Mouse (Mus musculus): ENCODE data around the gene Dlg2.

Gene Dlg2

DNA sequence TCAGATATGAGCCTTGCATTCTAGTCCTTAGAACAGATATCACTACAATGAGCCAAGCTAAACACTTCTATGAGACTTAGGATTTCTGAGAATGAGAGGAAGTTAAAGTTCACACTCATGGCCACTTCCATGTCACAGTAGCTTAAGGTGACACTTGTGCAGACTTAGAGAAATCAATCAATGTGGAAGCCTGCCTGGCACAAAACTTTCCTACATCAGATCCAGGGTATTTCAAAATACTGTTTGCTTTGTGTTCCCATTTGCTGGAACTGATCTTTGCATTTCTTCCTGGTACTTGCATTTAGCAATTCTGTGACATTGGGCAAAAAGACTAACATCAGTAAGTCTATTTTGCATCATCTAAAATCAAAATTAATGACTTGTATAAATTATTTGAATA is 1091.0 kb downstream of the Dlg2 start:
- DNase-seq (ENCODE audit: low read depth, low spot score) = no peak

DNA sequence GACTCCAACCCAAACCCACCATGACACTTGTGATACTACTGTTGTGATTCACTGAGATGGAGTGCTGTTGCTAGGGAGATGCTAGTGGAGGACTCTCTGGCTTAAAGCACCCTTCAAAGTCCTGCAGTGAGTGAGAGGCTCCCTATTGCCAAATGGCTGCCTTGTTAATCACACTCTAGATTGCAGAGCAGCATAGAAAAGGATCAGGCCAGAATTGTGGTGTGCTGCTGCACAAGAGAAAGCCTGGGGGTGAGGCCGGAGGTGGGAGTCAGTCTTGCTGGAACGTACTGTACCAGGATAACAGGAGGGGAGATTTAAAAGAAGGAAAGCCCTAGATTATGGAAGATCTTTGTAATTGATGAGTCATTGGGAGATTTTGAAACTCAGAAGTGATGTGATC is 1094.5 kb downstream of the Dlg2 start:
- peak; percentile 45 for DNase-seq (ENCODE audit: low read depth, low spot score)

DNA sequence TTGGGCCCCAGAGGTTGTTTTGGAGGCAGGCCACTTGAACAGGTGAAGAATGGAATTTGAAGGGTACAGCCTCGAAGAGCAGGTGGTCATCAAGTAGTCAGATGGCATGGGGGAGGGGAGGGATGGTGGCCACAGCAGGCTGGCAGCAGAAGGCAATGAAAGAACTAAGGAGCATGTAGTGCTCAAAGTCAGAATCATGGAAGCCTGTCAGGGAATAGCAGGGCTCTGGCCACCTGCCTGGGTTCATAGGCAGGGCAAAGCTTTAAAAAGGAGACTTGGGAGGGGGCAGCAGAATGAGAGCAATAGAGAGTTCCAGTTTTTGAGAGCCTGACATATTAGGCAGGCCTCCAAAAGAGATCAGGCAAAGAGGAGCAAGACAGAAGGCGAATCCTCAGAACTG is 1096.2 kb downstream of the Dlg2 start:
- DNase-seq (ENCODE audit: low read depth, low spot score) = peak; percentile 96

DNA sequence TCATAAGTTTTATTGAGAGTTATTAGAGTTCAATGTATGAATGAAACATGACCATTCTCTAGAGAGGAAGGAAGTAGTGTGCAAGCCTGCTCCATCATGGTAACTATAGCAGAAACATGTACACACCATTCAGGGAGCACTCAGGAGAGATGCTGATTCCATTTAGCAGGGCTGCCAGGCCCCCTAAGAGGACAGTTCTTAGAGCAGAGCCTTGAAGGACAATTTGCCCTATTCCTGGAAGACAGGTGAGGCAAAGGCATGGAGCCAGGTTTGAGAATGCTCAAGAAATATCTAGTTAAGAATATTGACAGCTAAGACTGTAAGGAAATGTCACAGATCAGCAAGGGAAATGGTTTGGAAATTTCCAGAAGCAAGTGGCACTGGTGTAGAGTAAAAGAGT is 1096.8 kb downstream of the Dlg2 start:
- DNase-seq (ENCODE audit: low read depth, low spot score) = no peak

DNA sequence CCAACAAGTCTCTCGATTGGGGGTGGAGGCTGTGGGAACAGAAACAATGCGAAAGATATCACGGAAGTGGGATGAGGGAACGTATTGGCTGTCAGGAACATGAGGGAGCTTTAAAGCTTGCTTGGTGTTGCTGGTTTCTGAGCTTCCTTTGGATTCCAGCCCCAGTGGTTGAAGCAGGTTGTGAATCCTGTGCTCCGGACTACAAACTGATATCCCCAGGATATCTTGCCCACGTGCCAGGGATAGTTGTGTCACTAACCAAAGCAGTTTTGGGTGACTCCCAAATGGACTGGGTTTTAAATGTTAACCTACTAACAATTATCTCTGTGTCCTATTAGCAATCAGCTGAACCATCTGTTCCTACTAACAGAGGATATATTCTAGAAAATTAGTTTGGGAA is 1099.7 kb downstream of the Dlg2 start:
- peak; percentile 73 for DNase-seq (ENCODE audit: low read depth, low spot score)

DNA sequence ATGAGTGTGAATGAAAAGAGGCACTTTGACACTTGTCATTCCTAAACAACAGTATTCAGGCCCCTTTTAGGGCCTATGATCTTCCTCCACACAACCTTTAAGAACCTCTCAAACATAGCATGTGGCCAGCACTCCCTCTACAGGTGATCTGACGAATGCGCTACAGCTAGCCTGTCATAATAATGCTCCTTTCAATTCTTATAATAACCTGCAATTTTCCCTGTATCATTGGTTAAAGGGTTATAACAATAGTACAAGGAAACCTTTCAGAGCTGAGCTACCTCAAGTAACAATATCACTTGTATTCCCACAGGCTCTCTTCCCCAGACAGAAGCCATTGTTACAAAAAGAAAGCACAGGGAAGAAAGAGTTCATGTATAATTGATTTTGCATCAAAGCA is 1105.7 kb downstream of the Dlg2 start:
- DNase-seq (ENCODE audit: low read depth, low spot score) = peak; percentile 50

DNA sequence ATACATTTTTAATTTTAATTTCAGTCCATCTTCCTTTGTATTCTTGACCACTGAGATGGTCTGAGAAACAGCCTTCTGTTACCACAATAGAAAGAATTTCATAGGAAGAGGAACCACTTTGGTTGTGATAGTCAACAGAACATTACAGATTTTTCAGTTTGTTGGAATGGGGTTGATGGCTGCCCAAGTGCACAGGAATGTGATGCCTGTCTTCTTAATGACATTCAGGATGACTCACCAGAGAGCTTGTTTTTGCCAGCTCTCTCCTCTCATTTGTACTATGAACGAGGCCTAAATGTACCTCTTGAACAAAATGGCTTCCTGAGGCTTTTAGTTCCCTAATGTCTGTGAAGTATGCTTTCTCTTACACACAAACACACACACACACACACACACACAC is 1107.1 kb downstream of the Dlg2 start:
- peak; percentile 59 for DNase-seq (ENCODE audit: low read depth, low spot score)

DNA sequence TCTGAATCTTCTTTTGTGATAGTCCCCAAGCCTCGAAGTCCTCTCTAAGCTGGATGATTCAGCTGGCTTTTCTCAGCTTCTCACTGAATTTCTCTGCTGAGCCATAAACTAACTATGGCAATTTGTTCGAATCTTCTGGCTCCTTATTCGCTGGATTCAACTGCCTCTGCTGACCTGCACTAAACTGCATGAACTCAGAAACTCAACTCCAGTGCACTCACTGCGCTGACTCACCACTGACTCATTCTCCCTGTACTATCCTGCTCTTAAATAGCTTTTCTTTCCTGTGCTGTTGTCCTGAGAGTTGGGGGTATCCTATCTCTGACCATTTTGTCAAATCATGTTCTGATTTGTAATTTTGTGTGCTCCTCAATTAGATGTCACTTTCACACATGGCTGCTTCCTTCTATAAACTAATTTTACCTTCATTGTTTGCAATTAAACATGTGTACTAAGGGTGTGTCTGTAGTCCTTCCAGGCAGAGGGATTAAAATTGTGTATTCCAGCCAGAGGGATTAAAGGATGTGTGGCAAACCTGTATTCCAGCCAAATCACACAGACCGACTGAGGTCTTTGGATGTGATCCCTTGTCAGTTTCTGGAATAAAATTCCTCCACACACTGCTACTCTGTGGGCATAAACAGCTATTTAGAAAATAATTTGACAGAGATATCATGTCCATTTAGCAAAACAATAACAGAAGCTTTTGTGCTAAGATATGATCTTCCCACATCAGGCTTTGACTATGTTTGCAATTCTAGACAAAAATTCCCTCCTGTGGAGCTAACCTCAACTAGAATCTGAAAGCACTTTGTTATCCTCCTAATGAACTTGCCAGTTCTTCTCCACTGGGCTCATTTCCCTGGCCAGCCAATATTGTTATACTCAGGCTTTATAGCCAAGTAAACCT is 1115.0 kb downstream of the Dlg2 start:
- DNase-seq (ENCODE audit: low read depth, low spot score) = peak; percentile 83

DNA sequence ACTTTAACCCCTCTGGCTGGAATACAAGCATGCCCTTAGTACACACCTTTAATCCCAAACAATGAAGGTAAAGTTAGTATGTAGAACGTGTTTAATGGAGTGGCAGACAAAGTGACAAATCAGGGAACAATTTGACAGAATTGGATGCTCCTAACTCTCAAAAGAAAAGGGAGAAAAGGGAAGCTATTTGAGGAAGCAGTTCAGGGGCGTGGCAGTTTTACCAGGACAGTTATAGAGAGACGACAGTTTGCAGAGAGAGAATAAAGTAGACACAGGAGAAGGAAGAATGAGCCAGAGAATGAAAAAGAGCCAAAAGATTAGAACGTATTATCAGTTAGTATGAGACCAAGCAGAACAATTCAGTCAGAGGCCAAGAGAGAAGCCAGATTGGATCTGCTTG is 1122.1 kb downstream of the Dlg2 start:
- no peak for DNase-seq (ENCODE audit: low read depth, low spot score)

DNA sequence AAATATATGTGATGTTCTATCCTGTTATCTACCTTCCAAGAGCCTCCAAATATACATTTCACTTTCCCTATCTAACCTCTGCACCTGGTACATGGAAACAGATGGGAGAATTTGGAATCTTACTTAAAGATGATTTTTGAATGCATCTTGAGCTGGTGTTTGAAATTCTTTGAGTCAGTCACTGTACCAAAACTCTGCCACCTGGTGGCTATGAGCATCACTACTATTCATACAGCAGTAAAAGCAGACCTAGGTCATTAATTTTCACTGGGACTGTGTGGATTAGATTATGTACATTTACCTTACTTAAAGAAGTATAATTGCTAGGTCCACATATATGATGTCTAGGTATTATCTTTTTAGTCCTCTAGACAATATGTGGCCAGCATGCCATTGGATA is 1124.8 kb downstream of the Dlg2 start:
- DNase-seq (ENCODE audit: low read depth, low spot score) = peak; percentile 52

DNA sequence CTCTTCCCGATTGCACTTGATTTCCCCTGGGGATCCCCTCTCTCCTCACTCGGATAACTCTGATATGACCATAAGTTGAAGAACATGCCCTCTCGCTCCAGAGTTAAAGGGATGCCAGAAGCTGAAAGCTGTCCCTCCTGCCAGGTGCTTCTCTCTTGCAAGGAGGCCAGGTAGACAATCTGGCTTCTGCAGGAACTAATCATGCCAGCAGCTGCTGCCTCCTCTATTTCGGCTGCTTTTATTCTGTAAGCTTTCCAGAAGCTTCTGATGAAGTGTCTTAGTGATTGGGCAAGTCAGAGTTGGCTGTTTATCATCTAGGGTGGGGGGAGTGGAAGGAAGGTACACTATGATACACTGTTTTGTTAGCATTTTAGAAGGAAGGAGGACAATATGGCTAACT is 1127.1 kb downstream of the Dlg2 start:
- peak; percentile 50 for DNase-seq (ENCODE audit: low read depth, low spot score)

DNA sequence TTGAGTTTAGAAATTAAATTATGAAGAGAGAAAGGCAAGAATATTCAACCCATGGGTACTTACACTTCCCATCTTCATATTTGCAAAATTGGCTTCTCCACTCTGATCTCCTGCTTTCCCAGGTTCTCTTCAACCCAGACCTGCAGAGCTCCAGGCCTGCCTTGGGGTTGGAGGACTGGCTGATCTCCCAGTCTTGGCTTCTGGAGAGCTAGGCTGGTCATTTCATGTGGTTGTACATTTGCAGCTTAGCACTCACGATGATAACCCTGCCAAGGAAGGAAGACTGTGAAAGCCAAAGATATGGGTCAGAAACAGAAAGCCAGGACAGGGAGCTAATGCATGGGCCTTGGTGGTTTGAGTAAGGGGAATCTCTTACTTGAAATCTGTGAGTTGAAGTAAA is 1176.6 kb downstream of the Dlg2 start:
- peak; percentile 41 for DNase-seq (ENCODE audit: low read depth, low spot score)

DNA sequence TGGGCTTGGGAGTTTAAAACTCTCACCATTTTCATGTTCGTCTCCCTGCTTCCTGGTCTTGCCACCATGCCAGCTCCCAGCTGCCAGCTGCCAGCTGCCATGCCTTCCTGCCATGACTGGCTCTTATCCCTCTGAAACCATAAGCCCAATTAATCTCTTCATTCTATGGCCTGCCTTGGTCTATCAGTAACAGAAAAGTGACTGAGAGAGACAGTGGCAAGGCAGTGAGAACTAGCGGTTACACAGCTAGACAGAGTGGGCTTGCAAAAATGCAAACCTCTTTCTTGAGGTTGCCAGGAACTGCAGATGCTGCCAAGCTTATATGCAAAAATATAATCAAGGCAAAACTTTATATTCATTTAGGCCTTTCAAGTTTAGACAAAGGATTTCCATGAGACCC is 1183.0 kb downstream of the Dlg2 start:
- DNase-seq (ENCODE audit: low read depth, low spot score) = peak; percentile 15

DNA sequence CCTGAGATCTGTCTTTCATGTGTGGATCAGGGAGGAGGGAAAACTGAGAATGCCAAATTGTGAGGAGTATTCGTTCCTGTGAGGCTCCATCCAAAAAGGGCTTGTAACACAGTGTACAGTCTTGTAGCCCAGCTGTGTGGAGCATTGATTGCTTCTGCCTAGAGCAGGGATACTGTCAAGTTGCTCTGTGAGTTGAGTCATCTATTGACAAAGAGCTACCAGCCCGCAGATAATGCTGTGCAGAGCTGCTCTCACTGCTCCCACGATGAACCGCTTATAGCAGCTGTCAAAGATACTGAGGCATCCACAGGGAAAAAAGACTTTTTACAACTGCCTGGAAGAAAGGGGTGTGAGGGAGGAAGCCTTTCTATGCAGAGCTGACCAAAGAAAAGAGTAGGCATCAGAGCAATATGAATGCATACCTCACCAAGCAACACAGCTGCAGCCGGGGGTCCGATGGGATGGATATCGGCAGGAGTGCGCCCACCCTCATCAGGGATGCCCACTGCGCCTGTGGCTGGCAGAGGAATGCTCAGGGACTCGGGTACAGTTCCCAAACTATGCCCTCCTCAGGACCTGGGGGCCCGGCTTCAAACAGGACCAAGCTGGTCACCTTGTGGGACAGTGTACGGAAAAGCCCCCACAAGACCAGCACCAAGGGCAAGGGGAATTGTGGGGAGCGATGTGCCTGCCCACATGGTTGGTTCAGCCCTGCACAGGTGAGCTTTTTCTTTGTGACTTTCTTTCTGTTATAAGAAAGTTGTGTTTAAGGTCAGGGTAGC is 1196.0 kb downstream of the Dlg2 start:
- DNase-seq (ENCODE audit: low read depth, low spot score) = peak; percentile 93

DNA sequence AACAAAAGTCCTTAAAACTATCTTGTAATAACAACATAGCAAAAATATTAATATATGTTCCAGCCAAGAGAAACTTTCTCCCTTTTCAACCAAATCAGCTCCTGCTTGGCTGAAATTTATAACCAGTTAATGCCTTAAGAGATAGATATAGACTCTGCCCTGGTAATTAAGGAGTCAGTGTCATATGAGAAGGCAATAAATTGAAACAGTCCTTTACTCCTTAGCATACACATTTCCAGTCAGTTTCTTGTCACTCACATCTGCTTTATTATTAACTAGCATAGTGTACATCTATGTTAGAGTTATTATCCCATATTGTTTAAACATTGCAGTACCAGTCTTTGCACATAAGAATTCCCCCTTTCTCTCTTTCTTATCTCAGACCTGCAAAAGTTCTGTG is 1197.9 kb downstream of the Dlg2 start:
- DNase-seq (ENCODE audit: low read depth, low spot score) = no peak

DNA sequence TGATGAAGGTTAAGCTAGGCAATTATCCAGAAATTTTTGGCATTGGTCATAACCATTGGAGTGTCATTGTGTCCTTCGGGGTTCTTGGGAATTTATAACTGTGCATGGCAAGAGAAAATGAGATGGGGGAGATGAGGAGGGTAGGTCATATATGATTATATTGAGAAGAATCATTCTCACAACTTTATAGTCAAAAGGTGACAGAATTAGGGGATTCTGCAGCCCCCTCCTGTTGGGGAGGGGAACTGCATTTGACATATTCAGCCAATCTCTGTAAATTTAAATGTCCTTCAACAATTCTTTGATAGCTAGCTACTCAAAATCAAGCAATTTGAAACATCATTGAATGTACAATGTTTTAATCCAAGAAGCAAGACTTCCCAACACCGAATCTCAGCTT is 1201.5 kb downstream of the Dlg2 start:
- no peak for DNase-seq (ENCODE audit: low read depth, low spot score)

DNA sequence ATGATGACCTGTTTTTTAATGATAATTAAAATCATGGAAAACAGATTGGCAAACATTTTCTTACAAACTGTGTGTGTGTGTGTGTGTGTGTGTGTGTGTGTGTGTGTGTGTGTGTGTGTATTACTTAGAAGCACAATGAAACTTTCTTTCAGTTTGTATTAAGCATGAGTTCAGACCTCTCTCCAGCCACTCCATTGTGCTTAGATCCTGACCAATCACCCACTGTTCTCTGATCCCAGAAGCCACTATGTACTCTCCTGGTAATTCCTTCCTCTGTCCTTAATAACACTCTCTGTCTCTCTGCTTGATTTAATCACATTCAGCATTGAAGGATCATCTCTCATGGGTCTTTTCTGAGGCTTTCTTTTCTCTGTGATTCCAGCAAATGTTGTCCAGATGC is 1211.5 kb downstream of the Dlg2 start:
- DNase-seq (ENCODE audit: low read depth, low spot score) = no peak

DNA sequence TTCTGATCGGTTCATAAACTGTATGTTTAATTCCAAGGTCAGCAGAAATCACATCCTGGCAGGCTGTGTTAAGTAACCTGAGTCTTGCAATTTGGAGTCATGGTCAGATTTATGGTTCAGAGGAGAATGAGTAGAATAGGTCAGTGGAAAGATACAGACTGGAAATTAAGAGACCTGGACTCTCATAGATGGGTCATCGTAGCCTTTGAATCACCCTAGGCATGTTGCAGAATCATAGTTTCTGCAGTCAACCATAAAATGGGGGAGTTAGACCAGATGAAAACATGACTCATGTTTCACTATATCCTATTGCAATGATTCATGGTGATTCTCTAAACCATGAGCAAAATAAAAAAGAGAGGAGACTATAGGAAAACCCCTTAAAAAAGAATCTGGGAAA is 1213.4 kb downstream of the Dlg2 start:
- DNase-seq (ENCODE audit: low read depth, low spot score) = peak; percentile 54

DNA sequence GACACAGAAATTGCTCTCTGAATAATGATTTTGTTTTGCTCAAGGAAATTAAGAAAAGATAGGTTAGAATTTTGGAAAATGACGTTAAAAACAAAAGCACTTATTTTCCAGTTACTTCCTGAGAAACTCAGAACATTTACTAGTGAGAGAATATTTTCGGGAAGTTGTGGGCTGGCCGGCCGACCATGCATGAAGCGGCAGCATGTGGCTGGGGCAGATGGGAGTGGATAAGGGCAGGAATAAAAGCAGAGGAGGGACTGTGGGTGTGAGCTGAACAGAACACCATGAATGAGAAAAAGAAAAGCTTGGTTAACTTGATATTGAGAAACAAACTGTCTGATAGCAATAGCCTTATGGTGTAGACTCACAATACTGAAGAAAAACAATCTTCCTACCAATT is 1233.4 kb downstream of the Dlg2 start:
- DNase-seq (ENCODE audit: low read depth, low spot score) = peak; percentile 69

DNA sequence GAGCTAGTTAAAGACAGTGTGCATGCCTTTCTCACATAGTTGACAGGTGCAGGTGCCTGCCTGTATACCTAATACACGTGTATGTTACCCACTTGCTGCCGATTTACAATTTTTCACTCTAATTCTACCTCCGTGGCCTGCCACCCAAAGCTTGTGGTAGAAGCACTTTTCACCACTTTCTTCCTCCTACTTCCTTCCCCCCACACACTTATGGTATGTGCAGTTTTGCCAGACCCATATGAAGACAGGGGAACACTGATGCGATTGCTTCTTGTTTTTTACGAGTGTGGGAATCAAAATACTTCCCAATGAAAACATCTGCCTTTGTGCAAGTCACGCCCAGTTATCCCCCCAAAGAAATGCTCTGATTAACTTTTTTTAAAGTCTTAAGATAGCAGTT is 1234.7 kb downstream of the Dlg2 start:
- DNase-seq (ENCODE audit: low read depth, low spot score) = peak; percentile 66

DNA sequence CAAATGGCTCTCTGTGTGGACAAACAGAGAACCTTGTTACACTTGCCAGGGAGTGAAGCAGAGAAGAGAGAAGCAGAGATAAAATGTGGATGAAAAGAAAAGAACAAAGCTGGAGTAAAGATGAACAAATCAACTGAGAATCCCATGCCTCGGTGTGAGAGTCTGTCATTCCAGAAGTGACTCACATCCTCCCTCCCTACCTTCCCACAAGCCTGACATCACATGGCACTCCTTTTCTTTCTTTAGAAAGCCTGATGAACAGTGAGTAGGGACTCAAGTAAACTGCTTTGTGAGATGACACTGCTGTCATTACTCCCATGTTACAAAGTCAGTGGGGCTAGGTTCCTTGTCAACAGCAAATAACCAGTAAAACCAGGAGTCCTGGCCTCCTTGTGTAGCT is 1239.3 kb downstream of the Dlg2 start:
- DNase-seq (ENCODE audit: low read depth, low spot score) = peak; percentile 78

DNA sequence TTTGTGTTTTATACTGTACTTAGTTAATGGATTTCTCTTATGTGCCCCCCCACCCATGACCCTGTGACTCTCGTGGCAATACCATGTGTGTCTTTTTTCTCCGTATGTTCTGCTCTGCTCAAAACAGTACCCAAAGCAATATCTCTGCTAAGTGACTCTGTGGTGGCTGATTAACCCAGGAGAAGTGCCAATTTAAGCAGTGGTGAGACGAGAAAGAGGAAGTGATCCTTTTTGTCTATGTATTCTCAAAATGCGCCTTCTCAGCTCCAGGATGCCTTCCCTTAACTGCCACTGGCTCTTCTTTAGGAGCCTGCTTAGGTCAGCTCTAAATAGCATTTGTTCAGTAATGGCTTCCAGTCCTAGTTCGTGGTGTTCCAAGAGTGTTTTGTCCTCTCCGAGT is 1240.2 kb downstream of the Dlg2 start:
- no peak for DNase-seq (ENCODE audit: low read depth, low spot score)

DNA sequence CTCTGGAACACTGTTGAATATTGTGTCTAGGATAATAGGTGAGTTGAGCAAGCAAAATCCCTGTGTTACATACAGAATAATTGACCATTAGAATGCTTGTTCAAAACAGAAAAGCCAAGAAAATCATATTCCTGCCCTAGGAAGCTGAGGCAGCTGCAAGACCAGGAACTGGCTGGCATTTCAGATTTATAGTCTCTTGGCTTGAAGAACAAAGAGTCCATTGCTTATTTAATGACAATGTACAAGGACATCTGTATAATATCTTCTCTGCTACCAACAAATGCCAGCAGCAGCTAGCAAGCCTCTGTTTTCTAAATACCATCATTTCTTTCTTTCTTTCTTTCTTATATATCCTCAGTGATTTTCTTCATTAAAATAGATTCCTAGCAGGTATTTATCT is 1243.8 kb downstream of the Dlg2 start:
- DNase-seq (ENCODE audit: low read depth, low spot score) = peak; percentile 71

Data from brain, adult 2 months (tissue).